ENCODE assay signal across 8 mouse cellular contexts in genomic region chr2:33179171-33179929, GRCm38 (mm10). TPM values are rescaled to one million over a fixed set of nuclear protein-coding genes. Genes with fewer than 3 reads are reported as not detected.
A peak's percentile ranks its signal among the peaks of the same experiment; 100 is the strongest.
DNase-seq lines count a peak whose midpoint lies in the region; ATAC-seq and TF ChIP-seq lines count a peak whose summit lies in the region.

No protein-coding gene starts in this region.

- no peaks in the 10 kb centered on the region for H3K27me3 ChIP-seq in heart, embryonic 15.5 days
- H3K27me3 ChIP-seq in E14TG2a.4 (ENCODE audit: insufficient read depth, low read length), result no peaks in the 10 kb centered on the region
- H3K27me3 ChIP-seq in forebrain, embryonic 16.5 days (replicated peaks; ENCODE audit: control insufficient read depth, insufficient read depth, low read length), result no peaks in the 10 kb centered on the region
- no peaks in the 10 kb centered on the region for H3K27me3 ChIP-seq in midbrain, embryonic 10.5 days (ENCODE audit: low read depth, poor library complexity, severe bottlenecking)
- H3K27me3 ChIP-seq in liver, embryonic 12.5 days (replicated peaks), result no peaks in the 10 kb centered on the region

- H3K4me1 ChIP-seq in heart, embryonic 15.5 days (replicated peaks), result peaks cover 32% of the 10 kb centered on the region
- H3K4me1 ChIP-seq in E14TG2a.4 (replicated peaks; ENCODE audit: low read depth, low read length), result peaks cover 23% of the 10 kb centered on the region
- peaks cover 28% of the 10 kb centered on the region for H3K4me1 ChIP-seq in forebrain, embryonic 16.5 days (replicated peaks; ENCODE audit: control insufficient read depth, insufficient read depth, low read length)
- H3K4me1 ChIP-seq in midbrain, embryonic 10.5 days, result peaks cover 42% of the 10 kb centered on the region
- peaks cover 23% of the 10 kb centered on the region for H3K4me1 ChIP-seq in liver, embryonic 12.5 days

- no peak for TF ChIP-seq CTCF in E14TG2a.4 (conservative IDR thresholded peaks at IDR 0.05; ENCODE audit: low read length)

- no peak overlapping the region for H3K4me3 ChIP-seq in heart, embryonic 15.5 days
- 0 out of 2 replicates have a peak overlapping the region, but pooled peaks have one; percentile 39 for H3K4me3 ChIP-seq in E14TG2a.4 (replicated peaks; ENCODE audit: low read length)
- no peak overlapping the region for H3K4me3 ChIP-seq in forebrain, embryonic 16.5 days (replicated peaks; ENCODE audit: low read length)
- H3K4me3 ChIP-seq in midbrain, embryonic 10.5 days, result no peak overlapping the region
- no peak overlapping the region for H3K4me3 ChIP-seq in liver, embryonic 12.5 days

- H3K9ac ChIP-seq in heart, embryonic 15.5 days, result 0 out of 2 replicates have a peak overlapping the region, but pooled peaks have one; percentile 25
- H3K9ac ChIP-seq in forebrain, embryonic 16.5 days (replicated peaks; ENCODE audit: low read depth, low read length), result peak overlapping the region; percentile 17; the same call in 1 of the 2 replicates
- no peak overlapping the region for H3K9ac ChIP-seq in liver, embryonic 12.5 days

- H3K9me3 ChIP-seq in heart, embryonic 15.5 days (replicated peaks), result no peaks in the 10 kb centered on the region
- no peaks in the 10 kb centered on the region for H3K9me3 ChIP-seq in E14TG2a.4 (ENCODE audit: low read length)
- H3K9me3 ChIP-seq in forebrain, embryonic 16.5 days (ENCODE audit: control insufficient read depth, low read length), result no peaks in the 10 kb centered on the region
- H3K9me3 ChIP-seq in midbrain, embryonic 10.5 days (replicated peaks), result no peaks in the 10 kb centered on the region
- no peaks in the 10 kb centered on the region for H3K9me3 ChIP-seq in liver, embryonic 12.5 days (replicated peaks)

- DNase-seq in heart, adult 18-20 months, result no peak
- no peak for DNase-seq in midbrain, embryonic 10.5 days (ENCODE audit: low spot score)
- DNase-seq in urinary bladder, adult 2 months (ENCODE audit: low spot score), result no peak
- DNase-seq in spleen, postnatal 4 days (ENCODE audit: low spot score in 2 of 2), result no peak

- peak overlapping the region; percentile 54 for H3K27ac ChIP-seq in heart, embryonic 15.5 days
- H3K27ac ChIP-seq in forebrain, embryonic 16.5 days (ENCODE audit: low read length), result peak overlapping the region; percentile 6; the same call in 1 of the 2 replicates
- H3K27ac ChIP-seq in midbrain, embryonic 10.5 days (replicated peaks), result peak overlapping the region; percentile 67
- H3K27ac ChIP-seq in liver, embryonic 12.5 days, result no peak overlapping the region

- H3K4me2 ChIP-seq in heart, embryonic 15.5 days, result no peak overlapping the region
- H3K4me2 ChIP-seq in forebrain, embryonic 16.5 days (ENCODE audit: low read length), result no peak overlapping the region
- H3K4me2 ChIP-seq in liver, embryonic 12.5 days, result no peak overlapping the region

- no peak for ATAC-seq in heart, embryonic 15.5 days (replicated peaks; ENCODE audit: insufficient number of reproducible peaks, insufficient read depth, low FRiP score, low read depth)
- 0 out of 2 replicates have a peak, but pooled peaks have one; percentile 24 for ATAC-seq in forebrain, embryonic 16.5 days
- ATAC-seq in liver, embryonic 12.5 days, result no peak

- H3K36me3 ChIP-seq in heart, embryonic 15.5 days, result no peaks in the 10 kb centered on the region
- no peaks in the 10 kb centered on the region for H3K36me3 ChIP-seq in E14TG2a.4 (ENCODE audit: insufficient read depth, low read length)
- H3K36me3 ChIP-seq in forebrain, embryonic 16.5 days (ENCODE audit: control insufficient read depth, insufficient read depth), result no peaks in the 10 kb centered on the region
- no peaks in the 10 kb centered on the region for H3K36me3 ChIP-seq in midbrain, embryonic 10.5 days
- no peaks in the 10 kb centered on the region for H3K36me3 ChIP-seq in liver, embryonic 12.5 days

- 75% methylated on average over 14 of the region's 14 CpGs for WGBS in heart, embryonic 15.5 days
- WGBS in forebrain, embryonic 16.5 days, result 23% methylated on average over 14 of the region's 14 CpGs
- whole genome bisulfite sequencing in midbrain, embryonic 10.5 days, result 70% methylated on average over 14 of the region's 14 CpGs
- WGBS in liver, embryonic 12.5 days (ENCODE audit: insufficient replicate concordance), result 72% methylated on average over 14 of the region's 14 CpGs

RNA-seq across cellular contexts. Expression of gene Angptl2, which starts 36.5 kb away (rescaled TPM):
- 59.1 and 77.0 TPM in 2 replicates for polyA plus RNA-seq in heart, embryonic 15.5 days (2015; fragmentation: Nextera tagmentation; extraction: Ambion mirVana)
- total RNA-seq in heart, adult 18-20 months (2021), result 10 to 100 TPM; 38.7 to 43.8 TPM
- 12.0 and 14.3 TPM in 2 replicates for polyA plus RNA-seq in forebrain, embryonic 16.5 days (2015; fragmentation: Nextera tagmentation; extraction: Ambion mirVana)
- 21.8 and 25.9 TPM in 2 replicates for polyA plus RNA-seq in midbrain, embryonic 10.5 days (2016; fragmentation: Nextera tagmentation; extraction: Ambion mirVana)
- polyA plus RNA-seq in liver, embryonic 12.5 days (2016; fragmentation: Nextera tagmentation; extraction: Ambion mirVana), result 5.0 and 5.2 TPM in 2 replicates
- polyA plus RNA-seq in urinary bladder, adult 2 months (2012; rRNA removed), result 67.7 and 73.5 TPM in 2 replicates

RNA-seq across cellular contexts. Expression of gene Garnl3, which starts 47.9 kb away (rescaled TPM):
- polyA plus RNA-seq in heart, embryonic 15.5 days (2015; fragmentation: Nextera tagmentation; extraction: Ambion mirVana), result 6.9 and 11.4 TPM in 2 replicates
- total RNA-seq in heart, adult 18-20 months (2021), result 1 to 10 TPM; 2.2 to 2.6 TPM
- polyA plus RNA-seq in forebrain, embryonic 16.5 days (2015; fragmentation: Nextera tagmentation; extraction: Ambion mirVana), result 26.2 and 34.5 TPM in 2 replicates
- polyA plus RNA-seq in midbrain, embryonic 10.5 days (2016; fragmentation: Nextera tagmentation; extraction: Ambion mirVana), result 10.3 and 11.1 TPM in 2 replicates
- polyA plus RNA-seq in liver, embryonic 12.5 days (2016; fragmentation: Nextera tagmentation; extraction: Ambion mirVana), result 2.1 and 2.3 TPM in 2 replicates
- polyA plus RNA-seq in urinary bladder, adult 2 months (2012; rRNA removed), result 3.7 TPM in 2 replicates
